9 mouse cellular contexts compared by ENCODE assay signal in genomic region chr13:112153681-112154127, GRCm38 (mm10).
A peak's percentile ranks its signal among the peaks of the same experiment; 100 is the strongest.
DNase-seq lines count a peak whose midpoint lies in the region; TF ChIP-seq lines count a peak whose summit lies in the region.
"Had no signal": no experiment of that assay in that cellular context is flagged by ENCODE, and none has a peak within 500 bp of the region (broad histone marks: within the 10 kb centered on the region; RNA-seq: fewer than 3 reads in every experiment).

No protein-coding gene starts in this region.

- 0 out of 2 replicates have a peak, but pooled peaks cover 8% of the 10 kb centered on the region for H3K27me3 ChIP-seq in limb, embryonic 10.5 days (ENCODE audit: low read depth, poor library complexity, severe bottlenecking)

- H3K36me3 ChIP-seq in limb, embryonic 10.5 days: no peaks in the 10 kb centered on the region

- no peak for TF ChIP-seq CTCF in layer of hippocampus, adult 2 months (conservative IDR thresholded peaks at IDR 0.05)

- peaks cover 22% of the 10 kb centered on the region for H3K4me1 ChIP-seq in limb, embryonic 10.5 days

- peak overlapping the region; percentile 76 for H3K27ac ChIP-seq in layer of hippocampus, adult 2 months
- no peak overlapping the region for H3K27ac ChIP-seq in limb, embryonic 10.5 days
- H3K27ac ChIP-seq: macrophage had no signal

- DNase-seq in layer of hippocampus, adult 2 months (ENCODE audit: low spot score in 2 of 2): no peak
- no peak for DNase-seq in layer of hippocampus, postnatal 36 days
- peak; percentile 2 for DNase-seq in c-Kit-positive CD71-positive TER-119-negative erythroid progenitor cells, embryonic 14.5 days (ENCODE audit: low read depth)
- peak; percentile 23 for DNase-seq in fat pad, adult 2 months (ENCODE audit: extremely low read depth, low read depth, low spot score)
- peak; percentile 40 for DNase-seq in limb, embryonic 10.5 days (ENCODE audit: low spot score)
- peak; percentile 23 for DNase-seq in ovary, postnatal 36 days (ENCODE audit: low spot score)
- DNase-seq in gastrocnemius, adult 8-10 months (ENCODE audit: low spot score in 2 of 2): no peak
- DNase-seq in frontal cortex, postnatal 25 days (ENCODE audit: low spot score in 2 of 2): no peak

- 40% methylated on average over 4 of the region's 4 CpGs for WGBS in limb, embryonic 10.5 days

- no peak overlapping the region for H3K4me3 ChIP-seq in layer of hippocampus, adult 2 months
- no peak overlapping the region for H3K4me3 ChIP-seq in limb, embryonic 10.5 days

- no peaks in the 10 kb centered on the region for H3K9me3 ChIP-seq in limb, embryonic 10.5 days (replicated peaks)

Comparison
In these comparisons a context has a peak if more than half of its experiments do, and no peak if none do; other contexts are left out.
1. DNase-seq: peak in c-Kit-positive CD71-positive TER-119-negative erythroid progenitor cells, embryonic 14.5 days (single experiment), fat pad, adult 2 months (single experiment), limb, embryonic 10.5 days (single experiment) and ovary, postnatal 36 days (single experiment); none in layer of hippocampus, adult 2 months (0 of 2), layer of hippocampus, postnatal 36 days (0 of 2), gastrocnemius, adult 8-10 months (0 of 2) and frontal cortex, postnatal 25 days (0 of 2).